Mouse (Mus musculus) intestine, postnatal 0 days (tissue): Measurements from ENCODE around the gene Leng9. TPM values are rescaled to one million over a fixed set of nuclear protein-coding genes. Genes with fewer than 3 reads are reported as not detected.

Experiments
- ATAC-seq: fragments of 200-750 bp; cut with Nextera tagmentation; 2 replicates; pipeline ENCODE4 v1.8.0; 2017; ENCODE audit warnings: mild to moderate bottlenecking, moderate TSS enrichment, moderate library complexity
- H3K27ac ChIP-seq: fragments of 300-500 bp; sonication (generic); 2 replicates; pipeline ENCODE4 v1.5.1; 2014; ENCODE audit warnings: mild to moderate bottlenecking, low read depth, low read length, moderate library complexity
- H3K27me3 ChIP-seq: fragments of 300-500 bp; sonication (generic); replicated peaks from 2 replicates; pipeline ENCODE4 v1.6.1; 2014; ENCODE audit warnings: low read length, mixed read lengths; ENCODE audit not compliant: control insufficient read depth, insufficient read depth
- H3K36me3 ChIP-seq: fragments of 300-500 bp; sonication (generic); 2 replicates; pipeline ENCODE4 v1.6.1; 2014; ENCODE audit warnings: mild to moderate bottlenecking, moderate library complexity; ENCODE audit not compliant: control insufficient read depth, insufficient read depth
- H3K4me1 ChIP-seq: fragments of 300-500 bp; sonication (generic); replicated peaks from 2 replicates; pipeline ENCODE4 v1.6.1; 2014; ENCODE audit warnings: antibody characterized with exemption, low read length, mixed read lengths; ENCODE audit not compliant: control insufficient read depth, insufficient read depth
- H3K4me2 ChIP-seq: fragments of 300-500 bp; sonication (generic); replicated peaks from 2 replicates; pipeline ENCODE4 v1.6.1; 2014; ENCODE audit warnings: low read depth, mild to moderate bottlenecking, moderate library complexity
- H3K4me3 ChIP-seq: fragments of 300-500 bp; sonication (generic); 2 replicates; pipeline ENCODE4 v1.5.1; 2014; ENCODE audit warnings: low read depth, low read length
- H3K9ac ChIP-seq: fragments of 300-500 bp; sonication (generic); 2 replicates; pipeline ENCODE4 v1.6.1; 2014; ENCODE audit warnings: mild to moderate bottlenecking, low read depth, low read length
- H3K9me3 ChIP-seq: fragments of 300-500 bp; sonication (generic); 2 replicates; pipeline ENCODE4 v1.6.1; 2016; ENCODE audit warnings: mixed run types; ENCODE audit not compliant: control insufficient read depth
- CTCF ChIP-seq: sonication (generic); IDR thresholded peaks from 2 replicates; pipeline ENCODE4 v1.5.1; 2016; ENCODE audit warnings: low read depth, mild to moderate bottlenecking, control low read depth, antibody characterized with exemption, moderate library complexity
- WGBS: fragments of 180-500 bp; shearing (Covaris S2); extraction: QIAGEN DNeasy Blood & Tissue Kit; methylation state at CpG from one replicate; pipeline ENCODE4 v1.1.7; 2014; 5-methylcytosine and 5-hydroxymethylcytosine counted together
- polyA plus RNA-seq: library from polyadenylated mRNA; unstranded; fragments of >200 nt; fragmentation: Nextera tagmentation; extraction: Ambion mirVana; gene quantifications from 2 replicates; pipeline ENCODE4 v1.2.1, GENCODE M21; 2015

Gene Leng9
- polyA plus RNA-seq, 1 experiment from 2014 or later: 14.1 TPM

- no peak overlapping the region for H3K27ac ChIP-seq
- H3K9me3 ChIP-seq: no peaks in the 10 kb centered on the region
- ATAC-seq: no peak
- WGBS: 67% methylated on average over 1 of the region's 1 CpGs
- no peak for TF ChIP-seq CTCF
- no peaks in the 10 kb centered on the region for H3K36me3 ChIP-seq
- no peak overlapping the region for H3K4me2 ChIP-seq
- H3K4me1 ChIP-seq: no peaks in the 10 kb centered on the region; the same call in 1 of the 2 replicates
- H3K9ac ChIP-seq: no peak overlapping the region
- H3K27me3 ChIP-seq: peaks cover 12% of the 10 kb centered on the region
- H3K4me3 ChIP-seq: no peak overlapping the region
Measured at GRCm38 (mm10) chr7:4123732-4124131, 26.4 kb downstream of the Leng9 start.

DNA sequence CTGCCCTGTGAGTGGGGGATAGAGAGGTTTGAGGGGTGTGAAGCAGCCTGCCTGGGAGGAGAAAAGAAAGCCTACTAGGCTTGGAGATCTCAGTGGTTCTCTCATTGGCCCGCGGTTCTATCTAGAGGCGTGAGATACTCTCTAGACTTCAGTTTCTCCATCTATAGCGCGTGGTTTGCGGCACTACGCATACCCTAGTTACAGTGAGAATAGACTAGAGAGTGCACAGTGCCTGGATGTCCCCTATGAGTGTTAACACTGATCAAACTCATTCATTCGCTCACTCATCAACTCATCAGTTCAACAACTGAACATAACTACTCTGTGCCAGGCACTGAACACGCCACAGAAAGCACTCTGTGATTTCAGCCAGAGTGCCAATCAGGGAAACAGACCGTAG is 27.4 kb downstream of the Leng9 start:
- no peaks in the 10 kb centered on the region for H3K36me3 ChIP-seq
- no peak overlapping the region for H3K9ac ChIP-seq
- WGBS: 91% methylated on average over 10 of the region's 10 CpGs
- H3K9me3 ChIP-seq: no peaks in the 10 kb centered on the region
- H3K4me1 ChIP-seq: no peaks in the 10 kb centered on the region; the same call in 1 of the 2 replicates
- ATAC-seq: no peak
- peaks cover 12% of the 10 kb centered on the region for H3K27me3 ChIP-seq
- H3K4me3 ChIP-seq: no peak overlapping the region
- no peak overlapping the region for H3K4me2 ChIP-seq
- H3K27ac ChIP-seq: no peak overlapping the region
- TF ChIP-seq CTCF: no peak

DNA sequence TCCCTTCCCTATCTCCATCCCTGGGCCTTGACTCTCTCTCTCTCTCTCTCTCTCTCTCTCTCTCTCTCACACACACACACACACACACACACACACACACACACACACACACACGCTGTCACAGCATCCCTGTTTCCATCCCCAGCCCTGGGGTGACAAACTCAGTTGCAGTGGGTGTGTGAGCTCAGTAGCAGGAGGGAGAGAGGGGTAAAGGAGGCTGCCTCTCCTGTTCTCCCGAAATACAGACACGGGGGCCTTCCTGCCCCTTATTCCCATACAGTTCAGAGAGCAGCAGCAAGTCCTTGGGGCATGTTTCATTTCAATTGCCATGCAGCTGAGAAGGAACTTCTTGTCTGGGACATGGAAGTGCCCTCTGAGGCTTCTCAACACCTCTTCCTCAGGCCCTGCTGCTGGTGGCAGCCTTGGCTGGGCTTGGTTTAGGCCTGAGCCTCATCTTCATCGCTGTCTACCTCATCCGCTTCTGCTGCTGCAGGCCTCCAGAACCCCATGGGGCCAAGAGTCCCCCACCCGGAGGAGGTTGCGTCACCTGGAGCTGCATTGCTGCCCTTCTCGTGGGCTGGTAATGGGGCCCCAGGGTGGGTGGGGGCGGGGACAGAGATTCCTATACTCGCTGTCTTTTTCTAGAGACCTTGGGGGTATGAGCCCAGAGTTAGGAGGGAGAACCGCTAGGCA is 28.0 kb downstream of the Leng9 start:
- ATAC-seq: no peak
- H3K36me3 ChIP-seq: no peaks in the 10 kb centered on the region
- no peak overlapping the region for H3K4me2 ChIP-seq
- H3K9me3 ChIP-seq: no peaks in the 10 kb centered on the region
- H3K9ac ChIP-seq: no peak overlapping the region
- no peak overlapping the region for H3K4me3 ChIP-seq
- TF ChIP-seq CTCF: no peak
- H3K27me3 ChIP-seq: peaks cover 12% of the 10 kb centered on the region
- 49% methylated on average over 11 of the region's 11 CpGs for WGBS
- no peak overlapping the region for H3K27ac ChIP-seq
- H3K4me1 ChIP-seq: no peaks in the 10 kb centered on the region; the same call in 1 of the 2 replicates

- 22% methylated on average over 18 of the region's 19 CpGs for WGBS
- Histone ChIP-seq H3K9ac (no peak overlapping the region), H3K9me3 (no peaks in the 10 kb centered on the region), H3K27ac (no peak overlapping the region), H3K4me2 (peak overlapping the region; percentile 58; the same call in 1 of the 2 replicates), H3K4me1 (no peaks in the 10 kb centered on the region; the same call in 1 of the 2 replicates), H3K27me3 (peaks cover 12% of the 10 kb centered on the region), H3K36me3 (no peaks in the 10 kb centered on the region), H3K4me3 (0 out of 2 replicates have a peak overlapping the region, but pooled peaks have one; percentile 27)
- no peak for ATAC-seq
- no peak for TF ChIP-seq CTCF
Measured at GRCm38 (mm10) chr7:4119976-4120921, 29.9 kb downstream of the Leng9 start.

GRCm38 (mm10) chr7:4119344-4119902 is 30.8 kb downstream of the Leng9 start, which contains the start of gene Ttyh1:
Gene Ttyh1 (plus strand): TSS chr7:4119408.
- no peak within 1 kb of the TSS for H3K27ac ChIP-seq
- no peak within 1 kb of the TSS for H3K9ac ChIP-seq
- peaks cover 12% of the 10 kb centered on the region for H3K27me3 ChIP-seq
- H3K9me3 ChIP-seq: no peaks in the 10 kb centered on the region
- no peaks in the 10 kb centered on the region for H3K36me3 ChIP-seq
- peak; percentile 69 for TF ChIP-seq CTCF
- WGBS: 2% methylated on average over 32 of the region's 37 CpGs
- peak; percentile 8; the same call in 1 of the 2 replicates for ATAC-seq
- H3K4me2 ChIP-seq: peak within 1 kb of the TSS; percentile 58
- H3K4me3 ChIP-seq: peak within 1 kb of the TSS; percentile 27
- H3K4me1 ChIP-seq: no peaks in the 10 kb centered on the region; the same call in 1 of the 2 replicates
